Mouse (Mus musculus) embryo, embryonic 11 days (tissue): ENCODE measurements around the gene Ctdnep1.
A peak's percentile ranks its signal among the peaks of the same experiment; 100 is the strongest.

Experiments
- DNase-seq: peaks from one replicate; pipeline ENCODE4 v3.0.0-alpha.2; 2015

Ctdnep1 gene

GRCm38 (mm10) chr11:69989949-69990348 is 9.0 kb downstream of the Ctdnep1 start:
- no peak for DNase-seq

GRCm38 (mm10) chr11:69990850-69991691 is 10.1 kb downstream of the Ctdnep1 start, which contains the start of gene Gabarap:
TSS of gene Gabarap (plus strand) at chr11:69991143.
- peak; percentile 98 for DNase-seq

GRCm38 (mm10) chr11:69991711-69992110 is 10.8 kb downstream of the Ctdnep1 start:
- DNase-seq, result no peak

GRCm38 (mm10) chr11:69992396-69992795 is 11.4 kb downstream of the Ctdnep1 start:
- no peak for DNase-seq

GRCm38 (mm10) chr11:69992932-69993331 is 12.0 kb downstream of the Ctdnep1 start:
- DNase-seq, result no peak

- no peak for DNase-seq
These were observed 13.6 kb downstream of the Ctdnep1 start for GRCm38 (mm10) chr11:69994401-69995090.

GRCm38 (mm10) chr11:69995391-69995960 is 14.5 kb downstream of the Ctdnep1 start, which contains the start of gene Phf23:
TSS of gene Phf23 (plus strand) at chr11:69995777.
- DNase-seq, result peak; percentile 98

GRCm38 (mm10) chr11:69996161-69997061 is 15.5 kb downstream of the Ctdnep1 start:
- DNase-seq, result peak; percentile 71

GRCm38 (mm10) chr11:69997070-69997509 is 16.1 kb downstream of the Ctdnep1 start:
- peak; percentile 93 for DNase-seq

- DNase-seq, result no peak
These were observed 17.9 kb downstream of the Ctdnep1 start for GRCm38 (mm10) chr11:69998567-69999491.

GRCm38 (mm10) chr11:69999666-70000065 is 18.7 kb downstream of the Ctdnep1 start:
- DNase-seq, result no peak

GRCm38 (mm10) chr11:70000396-70000898 is 19.5 kb downstream of the Ctdnep1 start, which contains the start of gene Dvl2:
TSS of gene Dvl2 (plus strand) at chr11:70000595.
- peak; percentile 97 for DNase-seq

- no peak for DNase-seq
These were observed 20.2 kb downstream of the Ctdnep1 start for GRCm38 (mm10) chr11:70001159-70001558.

- peak; percentile 59 for DNase-seq
These were observed 20.9 kb downstream of the Ctdnep1 start for GRCm38 (mm10) chr11:70001865-70002264.

GRCm38 (mm10) chr11:70002471-70002870 is 21.5 kb downstream of the Ctdnep1 start:
- DNase-seq, result no peak

GRCm38 (mm10) chr11:70005521-70005920 is 24.6 kb downstream of the Ctdnep1 start:
- peak; percentile 54 for DNase-seq

GRCm38 (mm10) chr11:70010033-70010432 is 29.1 kb downstream of the Ctdnep1 start:
- no peak for DNase-seq

GRCm38 (mm10) chr11:70010548-70010947 is 29.6 kb downstream of the Ctdnep1 start:
- no peak for DNase-seq

GRCm38 (mm10) chr11:70010961-70011360 is 30.0 kb downstream of the Ctdnep1 start:
- DNase-seq, result no peak

GRCm38 (mm10) chr11:70012931-70013330 is 32.0 kb downstream of the Ctdnep1 start:
- no peak for DNase-seq

GRCm38 (mm10) chr11:70013408-70013807 is 32.5 kb downstream of the Ctdnep1 start:
- DNase-seq, result no peak
